Mouse (Mus musculus): Measurements from ENCODE around the gene Gm5426. TPM values are rescaled to one million over a fixed set of nuclear protein-coding genes. Genes with fewer than 3 reads are reported as not detected.
"Not testable (repeated sequence)": the region's sequence is repeated elsewhere in the genome, so short reads cannot be mapped to it uniquely, and the experiment has no call there.

Gene Gm5426
- polyA plus RNA-seq (2015; fragmentation: Nextera tagmentation; extraction: Ambion mirVana): not detected in 2 replicates

GRCm38 (mm10) chr10:96136451-96136850 is at the start of gene Gm5426:
Gene Gm5426, plus strand, starts transcription at chr10:96136603.
- H3K4me2 ChIP-seq (ENCODE audit: low read depth, low read length); H3K27me3 ChIP-seq (ENCODE audit: control insufficient read depth, insufficient read depth, low read depth, low read length); H3K4me1 ChIP-seq (replicated peaks; ENCODE audit: control insufficient read depth, insufficient read depth, low read length); H3K9ac ChIP-seq (ENCODE audit: low read length); ATAC-seq (ENCODE audit: low read depth); H3K36me3 ChIP-seq (ENCODE audit: control insufficient read depth, insufficient read depth, low read length); H3K9me3 ChIP-seq (ENCODE audit: control insufficient read depth, low read length); H3K4me3 ChIP-seq (ENCODE audit: low read length); H3K27ac ChIP-seq (ENCODE audit: low read length): not testable (repeated sequence)
- 84% methylated on average over 6 of the region's 6 CpGs for WGBS

- no peaks in the 10 kb centered on the region for H3K27me3 ChIP-seq (ENCODE audit: control insufficient read depth, insufficient read depth, low read depth, low read length)
- no peaks in the 10 kb centered on the region for H3K36me3 ChIP-seq (ENCODE audit: control insufficient read depth, insufficient read depth, low read length)
- H3K4me3 ChIP-seq (ENCODE audit: low read length): no peak overlapping the region
- H3K4me1 ChIP-seq (replicated peaks; ENCODE audit: control insufficient read depth, insufficient read depth, low read length): no peaks in the 10 kb centered on the region
- no peak overlapping the region for H3K4me2 ChIP-seq (ENCODE audit: low read depth, low read length)
- no peaks in the 10 kb centered on the region for H3K9me3 ChIP-seq (ENCODE audit: control insufficient read depth, low read length)
- no peak overlapping the region for H3K9ac ChIP-seq (ENCODE audit: low read length)
- no peak for ATAC-seq (ENCODE audit: low read depth)
- WGBS: 68% methylated on average over 1 of the region's 1 CpGs
- H3K27ac ChIP-seq (ENCODE audit: low read length): no peak overlapping the region
These were observed 46.7 kb upstream of the Gm5426 start for GRCm38 (mm10) chr10:96089744-96090143.

- Histone ChIP-seq H3K4me1 (replicated peaks; ENCODE audit: control insufficient read depth, insufficient read depth, low read length) (no peaks in the 10 kb centered on the region), H3K9ac (ENCODE audit: low read length) (no peak overlapping the region), H3K9me3 (ENCODE audit: control insufficient read depth, low read length) (no peaks in the 10 kb centered on the region), H3K27me3 (ENCODE audit: control insufficient read depth, insufficient read depth, low read depth, low read length) (no peaks in the 10 kb centered on the region), H3K4me3 (ENCODE audit: low read length) (no peak overlapping the region), H3K27ac (ENCODE audit: low read length) (no peak overlapping the region), H3K36me3 (ENCODE audit: control insufficient read depth, insufficient read depth, low read length) (no peaks in the 10 kb centered on the region), H3K4me2 (ENCODE audit: low read depth, low read length) (no peak overlapping the region)
- WGBS: 72% methylated on average over 3 of the region's 3 CpGs
- ATAC-seq (ENCODE audit: low read depth): no peak
These were observed 46.0 kb upstream of the Gm5426 start for GRCm38 (mm10) chr10:96090388-96090787.

- ATAC-seq (ENCODE audit: low read depth): no peak
- no peak overlapping the region for H3K9ac ChIP-seq (ENCODE audit: low read length)
- no peaks in the 10 kb centered on the region for H3K27me3 ChIP-seq (ENCODE audit: control insufficient read depth, insufficient read depth, low read depth, low read length)
- WGBS: 37% methylated on average over 2 of the region's 2 CpGs
- H3K36me3 ChIP-seq (ENCODE audit: control insufficient read depth, insufficient read depth, low read length): no peaks in the 10 kb centered on the region
- no peaks in the 10 kb centered on the region for H3K4me1 ChIP-seq (replicated peaks; ENCODE audit: control insufficient read depth, insufficient read depth, low read length)
- no peak overlapping the region for H3K4me3 ChIP-seq (ENCODE audit: low read length)
- H3K27ac ChIP-seq (ENCODE audit: low read length): no peak overlapping the region
- H3K4me2 ChIP-seq (ENCODE audit: low read depth, low read length): no peak overlapping the region
- no peaks in the 10 kb centered on the region for H3K9me3 ChIP-seq (ENCODE audit: control insufficient read depth, low read length)
These were observed 42.4 kb upstream of the Gm5426 start for GRCm38 (mm10) chr10:96093890-96094531.

GRCm38 (mm10) chr10:96094559-96094958 is 41.8 kb upstream of the Gm5426 start:
- no peak overlapping the region for H3K4me3 ChIP-seq (ENCODE audit: low read length)
- H3K9ac ChIP-seq (ENCODE audit: low read length): no peak overlapping the region
- H3K27me3 ChIP-seq (ENCODE audit: control insufficient read depth, insufficient read depth, low read depth, low read length): no peaks in the 10 kb centered on the region
- H3K27ac ChIP-seq (ENCODE audit: low read length): no peak overlapping the region
- no peaks in the 10 kb centered on the region for H3K9me3 ChIP-seq (ENCODE audit: control insufficient read depth, low read length)
- H3K36me3 ChIP-seq (ENCODE audit: control insufficient read depth, insufficient read depth, low read length): no peaks in the 10 kb centered on the region
- H3K4me1 ChIP-seq (replicated peaks; ENCODE audit: control insufficient read depth, insufficient read depth, low read length): no peaks in the 10 kb centered on the region
- ATAC-seq (ENCODE audit: low read depth): no peak
- H3K4me2 ChIP-seq (ENCODE audit: low read depth, low read length): no peak overlapping the region
- 53% methylated on average over 2 of the region's 2 CpGs for WGBS

GRCm38 (mm10) chr10:96096730-96097129 is 39.7 kb upstream of the Gm5426 start:
- H3K4me2 ChIP-seq (ENCODE audit: low read depth, low read length): no peak overlapping the region
- no peak for ATAC-seq (ENCODE audit: low read depth)
- no peak overlapping the region for H3K9ac ChIP-seq (ENCODE audit: low read length)
- H3K36me3 ChIP-seq (ENCODE audit: control insufficient read depth, insufficient read depth, low read length): no peaks in the 10 kb centered on the region
- H3K27me3 ChIP-seq (ENCODE audit: control insufficient read depth, insufficient read depth, low read depth, low read length): no peaks in the 10 kb centered on the region
- H3K4me3 ChIP-seq (ENCODE audit: low read length): no peak overlapping the region
- no peaks in the 10 kb centered on the region for H3K4me1 ChIP-seq (replicated peaks; ENCODE audit: control insufficient read depth, insufficient read depth, low read length)
- H3K9me3 ChIP-seq (ENCODE audit: control insufficient read depth, low read length): no peaks in the 10 kb centered on the region
- no peak overlapping the region for H3K27ac ChIP-seq (ENCODE audit: low read length)
- WGBS: 77% methylated on average over 7 of the region's 7 CpGs

GRCm38 (mm10) chr10:96101035-96101434 is 35.4 kb upstream of the Gm5426 start:
- WGBS: 85% methylated on average over 4 of the region's 4 CpGs
- no peak for ATAC-seq (ENCODE audit: low read depth)
- no peak overlapping the region for H3K27ac ChIP-seq (ENCODE audit: low read length)
- H3K4me3 ChIP-seq (ENCODE audit: low read length): no peak overlapping the region
- H3K27me3 ChIP-seq (ENCODE audit: control insufficient read depth, insufficient read depth, low read depth, low read length): no peaks in the 10 kb centered on the region
- H3K9me3 ChIP-seq (ENCODE audit: control insufficient read depth, low read length): no peaks in the 10 kb centered on the region
- no peaks in the 10 kb centered on the region for H3K36me3 ChIP-seq (ENCODE audit: control insufficient read depth, insufficient read depth, low read length)
- no peak overlapping the region for H3K4me2 ChIP-seq (ENCODE audit: low read depth, low read length)
- no peaks in the 10 kb centered on the region for H3K4me1 ChIP-seq (replicated peaks; ENCODE audit: control insufficient read depth, insufficient read depth, low read length)
- H3K9ac ChIP-seq (ENCODE audit: low read length): no peak overlapping the region

- no peaks in the 10 kb centered on the region for H3K4me1 ChIP-seq (replicated peaks; ENCODE audit: control insufficient read depth, insufficient read depth, low read length)
- no peaks in the 10 kb centered on the region for H3K9me3 ChIP-seq (ENCODE audit: control insufficient read depth, low read length)
- H3K9ac ChIP-seq (ENCODE audit: low read length): no peak overlapping the region
- no peak for ATAC-seq (ENCODE audit: low read depth)
- 40% methylated on average over 3 of the region's 3 CpGs for WGBS
- H3K27ac ChIP-seq (ENCODE audit: low read length): no peak overlapping the region
- no peak overlapping the region for H3K4me2 ChIP-seq (ENCODE audit: low read depth, low read length)
- no peaks in the 10 kb centered on the region for H3K27me3 ChIP-seq (ENCODE audit: control insufficient read depth, insufficient read depth, low read depth, low read length)
- no peaks in the 10 kb centered on the region for H3K36me3 ChIP-seq (ENCODE audit: control insufficient read depth, insufficient read depth, low read length)
- no peak overlapping the region for H3K4me3 ChIP-seq (ENCODE audit: low read length)
These were observed 32.2 kb upstream of the Gm5426 start for GRCm38 (mm10) chr10:96104158-96104557.

- Histone ChIP-seq H3K4me3 (ENCODE audit: low read length) (no peak overlapping the region), H3K4me2 (ENCODE audit: low read depth, low read length) (no peak overlapping the region), H3K9me3 (ENCODE audit: control insufficient read depth, low read length) (no peaks in the 10 kb centered on the region), H3K36me3 (ENCODE audit: control insufficient read depth, insufficient read depth, low read length) (no peaks in the 10 kb centered on the region), H3K4me1 (replicated peaks; ENCODE audit: control insufficient read depth, insufficient read depth, low read length) (no peaks in the 10 kb centered on the region), H3K27me3 (ENCODE audit: control insufficient read depth, insufficient read depth, low read depth, low read length) (no peaks in the 10 kb centered on the region), H3K9ac (ENCODE audit: low read length) (no peak overlapping the region), H3K27ac (ENCODE audit: low read length) (no peak overlapping the region)
- ATAC-seq (ENCODE audit: low read depth): no peak
- WGBS: 81% methylated on average over 4 of the region's 4 CpGs
These were observed 31.8 kb upstream of the Gm5426 start for GRCm38 (mm10) chr10:96104624-96105023.

- ATAC-seq (ENCODE audit: low read depth): no peak
These were observed 31.3 kb upstream of the Gm5426 start for GRCm38 (mm10) chr10:96105124-96105523.

More at GRCm38 (mm10) chr10:96105124-96105523, 31.3 kb upstream of the Gm5426 start:
- H3K4me2 ChIP-seq (ENCODE audit: low read depth, low read length): no peak overlapping the region
- H3K9ac ChIP-seq (ENCODE audit: low read length): no peak overlapping the region
- H3K9me3 ChIP-seq (ENCODE audit: control insufficient read depth, low read length): no peaks in the 10 kb centered on the region
- no peak overlapping the region for H3K4me3 ChIP-seq (ENCODE audit: low read length)
- H3K27ac ChIP-seq (ENCODE audit: low read length): no peak overlapping the region
- no peaks in the 10 kb centered on the region for H3K36me3 ChIP-seq (ENCODE audit: control insufficient read depth, insufficient read depth, low read length)
- no peaks in the 10 kb centered on the region for H3K4me1 ChIP-seq (replicated peaks; ENCODE audit: control insufficient read depth, insufficient read depth, low read length)
- 82% methylated on average over 2 of the region's 2 CpGs for WGBS
- no peaks in the 10 kb centered on the region for H3K27me3 ChIP-seq (ENCODE audit: control insufficient read depth, insufficient read depth, low read depth, low read length)

Data from lung, embryonic 16.5 days (tissue).